Mouse (Mus musculus) c-Kit-positive CD71-positive TER-119-negative erythroid progenitor cells, embryonic 14.5 days (primary cell): Measurements from ENCODE around the gene Tmem45b.

Experiments
- DNase-seq: peaks from one replicate; pipeline ENCODE4 v3.0.0-alpha.2; 2013; ENCODE audit warnings: low read depth

Gene Tmem45b

GRCm38 (mm10) chr9:31404311-31404710 is 60.0 kb downstream of the Tmem45b start:
- DNase-seq: no peak

- DNase-seq: peak; percentile 47
These were observed 63.8 kb downstream of the Tmem45b start for GRCm38 (mm10) chr9:31400441-31400840.

- no peak for DNase-seq
These were observed 77.1 kb downstream of the Tmem45b start for GRCm38 (mm10) chr9:31387206-31387605.

- peak; percentile 22 for DNase-seq
These were observed 77.7 kb downstream of the Tmem45b start for GRCm38 (mm10) chr9:31386368-31387180.

- peak; percentile 87 for DNase-seq
These were observed 78.3 kb downstream of the Tmem45b start, which contains the start of gene Nfrkb for GRCm38 (mm10) chr9:31385947-31386354. Gene Nfrkb, plus strand, starts transcription at chr9:31386192.

GRCm38 (mm10) chr9:31385500-31385869 is 78.8 kb downstream of the Tmem45b start:
- DNase-seq: no peak

GRCm38 (mm10) chr9:31384786-31385499 is 79.3 kb downstream of the Tmem45b start:
- DNase-seq: no peak

- no peak for DNase-seq
These were observed 87.6 kb downstream of the Tmem45b start for GRCm38 (mm10) chr9:31376661-31377060.
